Mouse (Mus musculus): ENCODE measurements around the gene Zdhhc3.

- TF ChIP-seq CTCF (IDR thresholded peaks at IDR 0.05; ENCODE audit: low read depth), result no peak
- TF ChIP-seq EP300 (IDR thresholded peaks at IDR 0.05; ENCODE audit: low read depth), result no peak
These were observed 35.4 kb upstream of the Zdhhc3 start for GRCm38 (mm10) chr9:123148430-123148829.

Measured in heart, postnatal 0 days (tissue).